Mouse (Mus musculus) macrophage (primary cell): ENCODE data around the gene Hesx1. TPM values are rescaled to one million over a fixed set of nuclear protein-coding genes. Genes with fewer than 3 reads are reported as not detected.

Experiments
- H3K27ac ChIP-seq: fragments of 350-480 bp; formaldehyde crosslinking; 2 replicates; pipeline ENCODE4 v1.9.0; 2021
- H3K36me3 ChIP-seq: fragments of 350-480 bp; formaldehyde crosslinking; 2 replicates; pipeline ENCODE4 v1.9.0; 2021; ENCODE audit errors: inconsistent target
- H3K4me3 ChIP-seq: fragments of 350-480 bp; formaldehyde crosslinking; 2 replicates; pipeline ENCODE4 v1.9.0; 2021; ENCODE audit errors: inconsistent target
- H3K79me2 ChIP-seq: fragments of 350-480 bp; formaldehyde crosslinking; 2 replicates; pipeline ENCODE4 v1.9.0; 2021; ENCODE audit errors: inconsistent target
- WGBS: methylation state at CpG from one replicate; pipeline ENCODE4 v1.1.7; 2026; ENCODE audit warnings: inconsistent platforms; ENCODE audit not compliant: missing documents; 5-methylcytosine and 5-hydroxymethylcytosine counted together
- polyA plus RNA-seq: library from polyadenylated mRNA; stranded (reverse); fragments of 250-400 nt; gene quantifications from 3 replicates; pipeline ENCODE4 v1.2.4, GENCODE M21; 2018; ENCODE audit warnings: inconsistent platforms

Hesx1 gene
- polyA plus RNA-seq, 1 experiment from 2014 or later, result 1.4 TPM

DNA sequence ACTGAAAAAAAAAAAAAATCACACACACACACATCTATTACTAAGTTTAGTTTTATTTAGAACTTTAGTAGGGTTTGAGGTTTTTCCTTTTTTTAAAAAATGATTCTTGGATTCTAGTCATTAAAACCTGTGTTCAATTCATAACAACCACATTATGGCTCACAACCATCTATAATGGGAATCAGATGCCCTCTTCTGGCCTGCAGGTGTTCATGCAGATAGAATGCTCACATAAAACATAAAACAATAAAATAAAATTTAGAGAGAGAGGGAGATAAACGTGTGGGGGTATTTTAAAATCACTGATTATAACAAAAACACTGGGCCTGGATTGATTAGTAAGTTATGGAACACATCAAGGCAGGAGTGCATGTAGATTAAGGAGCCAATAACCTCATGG, 43.3 kb downstream of the Hesx1 start:
- no peak overlapping the region for H3K27ac ChIP-seq
- no peaks in the 10 kb centered on the region for H3K79me2 ChIP-seq
- H3K4me3 ChIP-seq, result no peak overlapping the region
- no peaks in the 10 kb centered on the region for H3K36me3 ChIP-seq
- 62% methylated on average over 1 of the region's 1 CpGs for WGBS

DNA sequence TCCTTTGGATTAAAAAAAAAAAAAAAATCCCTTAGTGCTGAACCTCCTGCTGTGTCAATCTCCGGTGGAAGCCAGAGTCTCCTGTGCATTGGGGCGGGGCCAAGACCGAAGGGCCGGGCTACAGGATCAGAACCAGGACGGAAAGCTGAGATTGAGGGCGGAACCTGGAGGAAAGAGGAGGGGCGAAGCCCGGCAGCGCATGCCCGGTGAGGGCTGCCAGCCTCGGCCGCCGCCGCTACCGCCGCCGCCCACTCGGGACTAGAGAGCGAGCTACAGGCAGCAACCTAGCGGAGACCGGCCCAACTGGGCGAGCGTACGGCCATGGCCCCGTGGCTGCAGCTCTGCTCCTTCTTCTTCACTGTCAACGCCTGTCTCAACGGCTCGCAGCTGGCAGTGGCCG, 44.6 kb downstream of the Hesx1 start, which contains the start of gene Il17rd:
TSS of gene Il17rd (plus strand) at position 159 of the 400 bp plus-strand sequence.
- Histone ChIP-seq H3K79me2 (no peaks in the 10 kb centered on the region), H3K4me3 (no peak within 1 kb of the TSS), H3K36me3 (no peaks in the 10 kb centered on the region), H3K27ac (no peak within 1 kb of the TSS)
- WGBS, result 4% methylated on average over 28 of the region's 29 CpGs

DNA sequence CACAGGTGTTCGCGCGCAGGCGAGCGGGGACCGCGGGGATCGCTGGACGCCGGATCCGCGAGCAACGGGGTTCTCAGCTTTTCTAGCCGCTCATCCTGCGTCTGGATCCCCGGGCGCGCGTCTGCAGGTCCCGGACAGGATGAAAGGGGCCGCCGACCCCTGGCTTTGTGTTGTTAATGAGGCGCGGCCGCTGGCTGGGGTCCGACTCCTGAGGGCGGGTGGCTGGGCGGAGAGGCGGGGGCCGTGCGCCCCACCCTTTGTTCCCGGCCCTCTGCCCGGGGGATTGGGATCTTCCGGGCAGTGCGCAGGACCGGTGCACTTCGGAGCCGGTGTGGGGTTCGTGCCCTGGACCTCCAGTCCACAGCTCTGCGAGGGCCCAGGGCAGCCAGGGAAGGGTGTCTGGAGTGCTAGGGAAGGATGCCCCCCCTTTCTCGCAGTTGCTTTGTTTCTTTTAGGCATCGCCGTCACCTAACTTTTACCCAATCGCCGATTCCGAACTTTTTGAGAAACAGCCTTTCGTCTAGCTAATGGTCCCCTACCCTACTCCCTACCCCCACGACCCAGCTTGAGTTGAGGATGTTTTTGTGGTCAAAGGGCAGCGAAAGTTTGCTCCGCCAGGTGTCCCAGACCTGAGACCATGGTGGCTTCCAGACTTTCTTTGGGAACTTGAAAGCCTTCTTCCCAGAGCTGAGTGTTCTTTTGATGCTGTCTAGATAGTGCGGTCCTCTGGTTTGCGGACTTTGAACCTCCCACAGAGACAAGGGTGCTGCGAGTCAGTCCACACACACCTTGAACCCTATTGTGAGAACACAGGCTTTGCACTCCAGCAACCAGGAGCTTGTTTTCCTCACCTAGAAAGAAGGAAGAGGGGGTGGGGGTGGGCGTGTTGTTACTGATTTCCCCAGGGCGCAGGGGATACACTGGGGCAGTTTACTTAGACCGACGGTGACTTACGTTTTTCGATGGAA, 45.3 kb downstream of the Hesx1 start:
- Histone ChIP-seq H3K36me3 (no peaks in the 10 kb centered on the region), H3K79me2 (no peaks in the 10 kb centered on the region), H3K27ac (no peak overlapping the region), H3K4me3 (no peak overlapping the region)
- 3% methylated on average over 58 of the region's 59 CpGs for WGBS

DNA sequence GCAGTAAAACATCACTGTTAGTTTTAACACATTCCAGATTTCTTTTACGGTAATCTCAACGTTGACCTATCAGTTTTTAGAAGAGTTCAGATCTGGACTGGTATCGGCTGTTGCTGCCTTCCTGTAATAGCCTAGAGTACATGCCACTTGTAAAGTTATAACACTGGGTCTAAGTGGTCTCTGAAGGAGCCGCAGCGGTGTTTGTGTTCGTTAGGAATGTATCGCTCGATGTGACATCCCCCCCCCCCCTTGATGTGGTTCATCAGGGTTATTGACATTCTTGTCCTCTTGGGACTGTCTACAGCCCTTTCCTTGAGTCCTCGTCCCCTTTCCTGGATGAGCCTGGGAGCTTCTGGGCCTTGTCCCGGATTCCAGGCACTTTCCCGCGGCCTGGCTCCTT, 46.2 kb downstream of the Hesx1 start:
- H3K36me3 ChIP-seq, result no peaks in the 10 kb centered on the region
- H3K79me2 ChIP-seq, result no peaks in the 10 kb centered on the region
- no peak overlapping the region for H3K4me3 ChIP-seq
- WGBS, result 55% methylated on average over 12 of the region's 12 CpGs
- no peak overlapping the region for H3K27ac ChIP-seq

DNA sequence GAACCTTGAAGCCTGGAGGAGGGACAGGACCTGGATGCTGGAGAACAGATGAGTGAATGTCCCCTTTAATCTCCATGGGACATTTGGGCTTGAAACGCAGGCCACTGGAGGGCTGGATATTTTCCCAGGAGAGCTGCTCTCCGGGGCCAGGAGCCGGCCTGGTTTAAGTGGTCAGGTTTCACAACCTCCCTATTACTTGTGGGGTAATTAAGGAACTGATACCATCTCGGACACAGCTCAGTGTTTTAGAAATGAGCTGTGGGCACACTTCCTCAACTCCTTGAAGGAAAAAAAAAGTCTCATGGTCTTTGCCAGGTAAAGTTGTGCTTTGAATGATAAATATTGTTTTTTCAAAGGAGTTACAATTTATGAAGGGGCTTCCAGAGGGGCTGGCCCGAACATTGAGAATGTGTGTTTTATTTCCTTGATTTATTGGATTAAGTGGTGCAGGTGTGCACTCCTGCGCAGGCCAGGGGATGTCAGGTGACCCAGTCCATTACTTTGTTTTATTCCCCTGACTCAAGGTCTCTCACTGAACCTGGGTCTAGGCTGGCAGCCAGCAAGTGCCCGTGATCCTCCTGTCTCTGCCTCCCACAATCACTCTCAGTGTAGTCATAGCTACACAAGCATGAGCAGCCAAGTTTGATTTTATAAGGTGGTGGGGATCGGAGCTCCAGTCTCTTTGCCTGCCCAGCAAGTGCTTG, 48.2 kb downstream of the Hesx1 start:
- WGBS, result 33% methylated on average over 8 of the region's 8 CpGs
- no peaks in the 10 kb centered on the region for H3K79me2 ChIP-seq
- no peaks in the 10 kb centered on the region for H3K36me3 ChIP-seq
- no peak overlapping the region for H3K27ac ChIP-seq
- H3K4me3 ChIP-seq, result no peak overlapping the region

DNA sequence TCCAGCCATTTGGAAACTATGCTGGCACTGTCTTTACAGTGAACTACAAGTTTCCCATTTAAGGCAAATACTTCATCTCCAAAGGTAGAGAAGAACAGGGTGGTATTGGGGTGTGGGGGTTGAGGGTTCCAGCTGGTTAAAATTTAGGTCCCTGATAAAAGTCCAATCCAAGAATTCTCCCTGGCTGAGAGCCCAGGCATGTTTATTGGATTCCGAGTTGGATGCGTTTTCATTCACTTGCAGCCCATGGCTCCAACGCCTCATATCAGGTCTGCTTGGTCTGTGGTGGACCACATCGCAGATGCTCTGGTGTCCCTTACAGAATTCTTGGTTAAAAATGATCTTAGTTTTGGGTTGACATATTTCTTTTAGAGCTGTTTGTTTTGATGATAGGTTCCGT, 49.2 kb downstream of the Hesx1 start:
- H3K27ac ChIP-seq, result no peak overlapping the region
- WGBS, result 84% methylated on average over 5 of the region's 5 CpGs
- H3K79me2 ChIP-seq, result no peaks in the 10 kb centered on the region
- H3K36me3 ChIP-seq, result no peaks in the 10 kb centered on the region
- H3K4me3 ChIP-seq, result no peak overlapping the region

DNA sequence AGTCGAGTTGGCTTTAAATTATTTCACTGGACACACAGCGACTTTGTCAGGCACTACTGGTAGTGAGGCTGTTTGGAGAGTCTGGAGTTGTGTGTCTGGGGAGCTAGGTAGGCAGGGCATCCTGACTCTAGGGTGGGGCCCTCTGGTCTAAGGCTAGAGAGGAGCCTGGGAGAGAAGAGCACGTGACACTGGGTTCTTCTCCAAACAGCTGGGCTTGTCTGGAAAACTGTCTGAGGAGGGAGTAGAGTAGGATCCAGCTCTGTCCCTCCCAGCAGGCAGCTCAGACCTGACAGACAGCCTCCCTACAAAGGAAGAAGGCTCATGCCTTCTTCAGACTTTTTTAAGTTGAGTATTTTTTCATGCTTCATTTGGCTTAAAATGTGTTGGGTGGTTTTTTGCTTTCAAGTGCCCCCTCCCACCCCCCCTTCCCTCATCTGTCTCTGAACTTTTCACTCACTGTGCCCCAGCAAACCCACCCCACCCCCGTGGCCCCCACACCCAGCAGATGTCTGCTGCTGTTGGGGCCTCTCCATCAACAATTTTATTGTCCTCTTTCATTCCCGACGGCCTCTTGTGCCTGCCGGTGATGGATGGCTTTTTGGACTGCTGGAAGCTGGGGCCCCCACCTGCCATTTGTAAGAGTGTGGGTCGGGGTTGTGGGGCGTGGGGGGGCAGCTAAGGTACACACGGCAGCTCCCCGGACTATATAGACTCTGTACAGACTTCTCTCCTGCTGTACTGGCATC, 50.2 kb downstream of the Hesx1 start:
- no peaks in the 10 kb centered on the region for H3K79me2 ChIP-seq
- H3K36me3 ChIP-seq, result no peaks in the 10 kb centered on the region
- no peak overlapping the region for H3K27ac ChIP-seq
- WGBS, result 12% methylated on average over 10 of the region's 11 CpGs
- no peak overlapping the region for H3K4me3 ChIP-seq

DNA sequence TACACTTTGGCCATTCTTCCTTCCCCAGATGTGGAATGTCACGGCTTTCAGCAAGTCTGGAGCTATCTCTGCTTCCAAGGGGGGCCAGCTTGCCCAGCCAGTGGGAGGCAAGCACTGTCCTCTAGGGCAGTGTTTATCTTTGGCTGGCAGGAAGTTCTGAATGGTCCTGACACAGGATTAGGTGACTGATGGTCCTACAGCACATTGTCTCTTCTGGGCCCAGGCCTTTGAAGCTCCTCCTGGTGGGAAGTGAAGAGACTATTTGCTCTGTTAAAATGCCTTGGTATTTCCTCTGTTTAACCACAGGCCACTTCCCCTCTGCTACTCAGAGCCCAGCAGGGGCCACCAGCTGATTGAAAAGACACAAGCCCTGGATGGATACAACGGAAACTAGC, 50.7 kb downstream of the Hesx1 start:
- H3K36me3 ChIP-seq, result no peaks in the 10 kb centered on the region
- no peaks in the 10 kb centered on the region for H3K79me2 ChIP-seq
- 10% methylated on average over 2 of the region's 2 CpGs for WGBS
- no peak overlapping the region for H3K27ac ChIP-seq
- H3K4me3 ChIP-seq, result no peak overlapping the region

DNA sequence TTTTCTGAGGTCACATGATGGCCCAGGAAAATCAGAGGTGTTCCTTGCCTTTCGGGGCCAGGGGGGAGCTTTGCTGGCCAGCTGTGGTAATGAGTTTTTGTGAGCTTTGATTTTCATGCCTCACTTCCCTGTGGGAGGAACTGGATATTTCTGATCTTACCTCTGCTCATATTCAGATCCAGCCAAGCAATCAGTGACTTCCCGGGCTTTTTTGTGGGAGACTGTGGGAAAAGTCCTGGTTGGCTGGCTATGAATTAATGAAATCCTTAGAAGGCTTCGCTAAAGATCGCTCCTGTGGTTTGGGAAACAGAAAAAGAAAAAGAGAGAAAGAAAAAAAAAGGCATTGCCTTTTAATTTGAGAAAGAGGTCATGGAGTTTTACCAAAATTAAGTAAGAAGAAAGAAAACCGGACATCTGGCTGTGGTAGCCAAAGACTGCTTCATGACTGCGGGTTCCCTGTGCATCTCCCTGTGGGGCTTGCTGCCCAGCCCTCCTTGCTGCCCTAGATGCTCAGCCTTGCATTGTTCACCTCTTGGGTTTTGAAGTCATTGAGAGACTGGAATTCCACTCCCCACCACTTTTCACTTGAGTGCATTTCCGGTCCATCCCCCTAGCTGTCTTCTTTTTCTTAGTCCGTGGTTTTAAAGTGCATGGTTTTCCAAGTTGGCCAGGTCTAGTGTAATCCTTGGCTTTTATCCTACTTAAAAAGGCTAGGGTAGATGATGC, 54.2 kb downstream of the Hesx1 start:
- no peak overlapping the region for H3K27ac ChIP-seq
- H3K4me3 ChIP-seq, result no peak overlapping the region
- H3K79me2 ChIP-seq, result no peaks in the 10 kb centered on the region
- WGBS, result 92% methylated on average over 8 of the region's 8 CpGs
- H3K36me3 ChIP-seq, result no peaks in the 10 kb centered on the region

DNA sequence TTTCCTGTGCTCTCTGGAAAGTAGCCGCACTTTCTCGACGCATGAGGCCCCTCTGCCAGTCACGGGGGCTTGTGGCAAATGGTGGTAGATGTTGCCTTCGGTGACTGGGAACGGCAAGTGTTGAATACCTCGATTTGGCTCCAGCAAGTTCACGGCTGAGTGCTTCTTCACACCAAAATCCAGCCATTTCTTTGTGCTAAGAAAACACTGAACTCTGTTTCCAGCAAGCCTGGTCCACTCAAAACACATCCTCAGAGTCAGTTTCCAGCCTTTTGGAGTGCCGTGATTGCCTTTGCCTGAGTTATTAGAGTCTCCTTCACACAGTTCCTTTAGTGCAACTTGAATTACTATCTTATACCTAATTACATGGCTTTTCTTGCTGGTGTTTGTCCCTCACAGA, 55.8 kb downstream of the Hesx1 start:
- Histone ChIP-seq H3K36me3 (no peaks in the 10 kb centered on the region), H3K27ac (no peak overlapping the region)
- 73% methylated on average over 9 of the region's 9 CpGs for WGBS

DNA sequence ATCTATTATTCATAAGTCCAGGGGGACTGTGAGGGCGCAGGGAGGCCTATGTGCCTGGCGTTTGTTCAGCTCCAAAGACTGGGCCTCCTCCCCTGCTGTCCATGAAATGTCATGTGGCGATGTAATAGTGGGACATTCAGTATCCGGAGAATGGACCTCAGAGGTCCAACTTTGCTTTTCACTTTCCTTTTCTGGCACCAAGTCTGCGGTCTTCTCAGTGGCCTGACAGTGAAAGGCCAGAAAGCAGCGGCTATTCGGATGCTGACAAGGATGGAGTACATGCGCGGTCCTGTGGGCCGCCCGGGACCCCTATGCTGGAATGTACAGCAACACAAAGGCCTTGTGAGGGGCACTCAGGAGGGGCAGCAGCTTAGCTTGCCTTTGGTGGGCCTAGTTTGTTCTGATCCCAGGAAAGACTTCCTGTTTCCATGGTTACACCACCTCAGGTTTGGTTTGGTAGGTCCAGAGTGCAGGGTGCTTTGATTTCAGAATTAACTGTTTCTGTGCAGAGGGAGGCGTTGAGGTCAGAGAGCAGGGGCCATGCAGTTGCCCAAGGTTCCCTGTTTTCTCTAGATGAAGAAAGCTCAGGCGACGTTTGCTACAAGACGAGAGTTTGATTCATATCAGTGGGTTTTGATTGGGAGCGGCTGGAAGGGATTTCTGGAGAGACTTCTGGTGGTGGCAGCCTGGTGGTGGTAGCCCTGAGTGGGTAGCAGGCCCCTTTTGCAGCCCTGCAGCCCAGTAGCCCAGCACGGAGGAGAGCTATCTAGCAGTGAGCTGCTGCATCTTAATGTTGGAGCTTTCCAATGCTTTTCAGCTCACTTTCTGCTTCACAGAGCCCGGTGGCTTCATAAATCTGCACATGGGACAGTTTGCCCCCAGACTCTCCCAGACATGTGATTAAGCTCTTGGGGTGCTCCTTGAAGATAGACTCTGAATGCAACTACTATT, 56.6 kb downstream of the Hesx1 start:
- Histone ChIP-seq H3K27ac (no peak overlapping the region), H3K36me3 (no peaks in the 10 kb centered on the region), H3K4me3 (no peak overlapping the region), H3K79me2 (no peaks in the 10 kb centered on the region)
- WGBS, result 93% methylated on average over 18 of the region's 18 CpGs

More for the DNA sequence above, 55.8 kb downstream of the Hesx1 start:
- Histone ChIP-seq H3K79me2 (no peaks in the 10 kb centered on the region), H3K4me3 (no peak overlapping the region)

DNA sequence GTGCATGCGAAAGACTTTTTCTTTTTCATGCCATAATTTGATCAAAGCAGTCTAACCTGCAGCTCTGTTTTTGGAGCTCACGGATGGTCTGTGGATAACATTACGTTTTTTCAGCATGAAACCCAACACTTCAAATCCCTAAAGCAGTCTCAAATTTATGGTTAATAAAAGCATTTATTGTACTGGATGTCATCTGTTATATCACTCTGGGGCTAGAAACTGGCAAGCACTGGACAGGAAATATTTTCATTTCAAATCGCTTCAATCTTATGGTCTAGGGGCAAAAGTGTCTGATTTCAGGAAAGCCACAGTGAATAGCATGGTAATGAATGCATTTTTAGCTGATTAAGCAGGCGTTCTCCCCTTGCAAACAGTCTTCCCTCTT, 57.3 kb downstream of the Hesx1 start:
- Histone ChIP-seq H3K4me3 (no peak overlapping the region), H3K27ac (no peak overlapping the region), H3K79me2 (no peaks in the 10 kb centered on the region), H3K36me3 (no peaks in the 10 kb centered on the region)
- WGBS, result 87% methylated on average over 5 of the region's 5 CpGs
